Mouse (Mus musculus) cerebellum, postnatal 36 days (tissue): ENCODE results near the gene Cox10.

Experiments used
- DNase-seq, 2 experiments: peaks; one replicate each; pipeline ENCODE4 v3.0.0; 2021 to 2022; ENCODE audit warnings: mixed read lengths in 2 of 2

Cox10 gene

DNA sequence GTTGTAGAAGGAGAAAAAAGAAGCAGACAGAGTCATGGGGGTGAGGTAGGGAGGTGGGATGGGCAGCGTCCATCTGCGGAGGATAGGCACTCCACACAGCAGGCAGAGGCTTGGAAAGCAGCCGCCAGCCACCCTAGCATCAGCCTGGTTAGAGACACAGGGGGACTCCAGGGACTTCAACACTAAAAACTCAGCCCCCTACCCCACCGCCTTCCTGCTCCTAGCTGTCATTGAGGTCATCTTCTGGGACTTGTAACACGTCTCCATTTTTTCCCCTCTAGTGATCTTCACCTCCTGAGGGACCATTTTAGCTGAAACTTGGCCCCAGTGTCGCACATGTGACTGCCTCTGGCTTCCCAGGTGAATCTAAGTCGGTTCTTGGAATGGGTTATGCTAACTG is 88.5 kb downstream of the Cox10 start:
- no peak for DNase-seq

DNA sequence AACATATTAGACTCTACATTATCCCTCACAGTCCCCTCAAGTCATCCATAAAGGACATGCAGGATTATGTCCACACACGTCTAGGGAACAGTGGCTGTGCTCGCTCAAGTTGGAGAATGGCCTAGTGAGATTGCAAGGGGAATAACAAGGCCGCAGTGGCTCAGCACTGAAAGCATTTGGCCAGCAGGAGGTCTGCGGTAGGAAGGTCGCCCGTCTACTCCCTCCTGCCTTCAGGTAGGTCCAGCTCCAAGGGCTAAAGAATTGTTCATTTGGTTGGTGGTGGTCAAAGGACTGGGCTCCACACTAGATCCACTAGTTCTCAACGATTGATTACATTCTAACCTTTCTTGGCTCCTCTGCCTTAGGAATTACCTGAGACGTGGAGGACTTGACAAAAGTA is 89.0 kb downstream of the Cox10 start:
- no peak for DNase-seq

DNA sequence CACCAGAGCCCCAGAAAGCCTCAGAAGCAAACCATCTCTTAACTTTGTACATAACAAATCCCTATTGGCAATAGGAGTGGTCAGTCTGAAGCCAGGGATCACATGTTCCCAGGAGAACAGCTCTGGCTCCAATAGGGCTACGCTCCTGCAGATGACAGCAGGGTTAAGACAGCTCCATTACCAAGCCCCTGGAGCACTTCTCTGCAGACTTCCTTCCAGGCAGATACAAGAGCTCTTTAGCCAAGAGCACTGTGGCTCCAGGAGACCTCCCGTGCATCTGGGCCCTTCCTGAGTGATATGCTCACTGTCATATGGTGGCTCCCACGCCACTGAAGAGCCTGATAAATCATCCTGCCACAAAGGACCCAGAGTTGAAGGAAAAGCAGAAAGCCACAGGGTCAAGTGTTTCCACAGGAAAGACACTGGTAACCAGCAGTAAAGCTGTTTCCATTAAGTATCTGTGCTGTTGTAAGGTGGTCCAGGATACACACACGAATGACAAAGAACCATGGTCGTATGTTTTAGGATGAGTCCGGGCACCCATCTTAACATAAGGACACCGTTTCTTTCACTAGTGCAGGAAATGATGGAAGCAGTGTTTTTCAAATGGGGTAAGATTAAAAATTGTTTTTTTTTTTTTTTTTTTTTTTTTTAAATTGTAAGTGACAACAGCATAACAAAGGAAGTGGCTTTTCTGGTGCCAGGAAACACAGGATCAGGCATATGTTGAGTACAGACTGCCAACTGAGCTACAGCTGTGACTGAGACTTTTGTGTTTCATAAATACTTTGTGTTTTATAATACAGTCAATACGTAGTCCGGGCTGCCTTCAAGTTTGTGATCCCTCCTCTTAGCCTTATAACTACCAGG is 90.0 kb downstream of the Cox10 start:
- DNase-seq, result no peak

DNA sequence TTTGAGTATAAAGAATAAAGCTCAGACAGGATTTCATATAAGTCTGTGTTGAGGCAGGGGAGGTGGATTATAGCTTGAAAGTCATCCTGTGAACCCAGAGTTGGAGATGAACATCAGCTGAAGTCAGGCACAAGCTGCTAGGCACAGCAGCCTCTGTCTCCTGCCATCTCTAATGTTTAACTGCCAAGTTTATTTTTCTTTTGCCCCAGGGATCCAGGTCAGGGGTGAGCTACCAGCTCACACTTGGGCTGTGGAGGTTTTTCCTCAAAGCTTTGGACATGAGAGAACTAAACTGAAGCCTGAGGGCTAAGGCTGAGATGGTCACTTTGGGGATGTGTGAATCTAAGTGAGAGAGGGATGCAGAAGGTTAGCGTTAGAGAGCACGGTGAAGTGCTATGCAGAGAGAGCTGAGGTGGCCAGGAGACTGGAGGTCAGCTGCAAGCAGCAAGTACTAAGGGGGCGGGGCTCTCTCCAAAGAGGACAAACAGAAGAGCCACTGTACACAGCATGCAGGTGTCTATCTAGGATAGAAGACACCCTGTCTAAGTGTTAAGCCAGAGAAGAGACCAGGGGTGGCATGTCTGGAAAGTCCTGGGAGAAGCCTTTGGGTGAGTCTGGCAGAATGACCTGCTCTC is 91.1 kb downstream of the Cox10 start:
- DNase-seq, result no peak

DNA sequence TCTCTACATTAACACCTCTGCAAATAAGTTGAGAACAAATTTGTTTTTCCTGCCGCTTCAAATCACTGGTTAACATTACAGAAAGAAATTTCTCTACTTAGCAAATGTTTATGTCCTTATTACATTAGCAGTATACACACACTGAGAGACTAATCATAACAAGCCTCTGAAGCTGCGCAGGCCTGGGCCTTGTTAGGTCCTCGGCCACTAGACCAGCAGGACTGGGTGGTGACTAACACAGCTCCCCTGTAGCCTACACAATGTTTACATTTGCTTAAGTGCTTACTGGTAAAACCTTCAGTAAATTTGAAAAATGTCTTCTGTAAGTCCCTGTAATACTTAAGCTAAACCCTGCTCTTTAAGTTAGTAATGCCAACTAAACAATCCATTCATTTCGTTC is 92.6 kb downstream of the Cox10 start:
- DNase-seq, result no peak

DNA sequence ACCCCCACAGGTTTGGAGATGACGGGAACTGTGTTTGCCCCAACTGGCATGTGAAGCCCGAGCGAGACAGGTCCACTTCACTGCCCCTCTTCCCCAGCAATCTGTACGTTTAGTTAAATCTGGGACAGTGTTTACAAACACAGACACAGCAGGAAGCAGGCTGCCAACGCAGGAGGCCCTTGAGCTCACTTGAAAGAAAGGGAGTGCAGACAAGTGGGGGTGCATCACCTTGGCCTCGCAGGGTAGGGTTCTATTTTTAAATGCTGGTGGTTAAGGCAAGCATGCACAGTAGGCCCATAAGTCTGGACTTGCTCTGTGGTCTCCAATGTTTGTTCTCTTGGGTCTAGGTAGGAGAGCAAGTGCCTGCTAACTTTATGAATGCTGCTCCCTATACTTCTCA is 93.8 kb downstream of the Cox10 start:
- DNase-seq, result no peak

DNA sequence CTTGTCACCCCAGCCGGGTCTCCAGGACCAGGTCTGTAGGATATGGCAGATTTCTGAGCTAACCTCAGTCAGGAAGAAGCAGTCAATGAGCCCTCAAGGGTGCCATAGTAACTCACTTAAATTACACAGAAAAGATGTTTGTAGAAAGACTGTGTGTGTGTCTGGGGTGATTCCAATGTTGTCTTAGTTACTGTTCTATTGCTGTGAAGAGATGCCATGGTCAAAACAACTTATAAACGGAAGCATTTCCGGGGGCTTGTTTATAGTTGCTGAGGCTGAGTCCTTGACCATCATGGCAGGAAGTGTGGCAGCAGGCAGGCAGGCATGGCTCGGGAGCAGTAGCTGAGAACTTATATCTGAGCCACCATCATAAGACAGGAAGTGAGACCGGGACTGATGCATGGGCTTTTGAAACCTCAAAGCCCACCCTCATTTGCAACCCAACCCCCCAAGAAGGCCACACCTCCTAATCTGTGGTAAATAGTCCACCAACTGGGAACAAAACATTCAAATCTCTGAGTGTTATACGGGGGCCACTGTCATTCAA is 94.6 kb downstream of the Cox10 start:
- no peak for DNase-seq

DNA sequence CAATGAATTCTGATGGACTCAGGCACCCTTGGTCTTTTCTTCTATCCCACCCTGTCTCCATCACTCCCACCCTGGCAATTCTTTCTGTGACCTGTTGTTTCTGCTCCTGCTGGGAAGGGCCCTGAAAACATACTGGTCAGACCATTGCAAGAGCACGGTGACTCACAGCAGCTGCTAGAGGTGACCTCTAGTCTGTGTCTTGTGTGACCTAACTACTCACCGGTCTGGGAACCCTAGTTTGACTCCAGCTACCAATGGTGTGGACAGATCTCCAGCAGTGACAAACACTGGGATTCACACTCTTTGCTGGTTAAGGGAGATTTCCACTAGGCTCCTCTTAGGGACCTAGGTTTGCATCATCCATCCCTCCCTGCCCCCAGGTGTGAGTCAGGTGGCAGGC is 101.5 kb downstream of the Cox10 start:
- DNase-seq, result no peak

DNA sequence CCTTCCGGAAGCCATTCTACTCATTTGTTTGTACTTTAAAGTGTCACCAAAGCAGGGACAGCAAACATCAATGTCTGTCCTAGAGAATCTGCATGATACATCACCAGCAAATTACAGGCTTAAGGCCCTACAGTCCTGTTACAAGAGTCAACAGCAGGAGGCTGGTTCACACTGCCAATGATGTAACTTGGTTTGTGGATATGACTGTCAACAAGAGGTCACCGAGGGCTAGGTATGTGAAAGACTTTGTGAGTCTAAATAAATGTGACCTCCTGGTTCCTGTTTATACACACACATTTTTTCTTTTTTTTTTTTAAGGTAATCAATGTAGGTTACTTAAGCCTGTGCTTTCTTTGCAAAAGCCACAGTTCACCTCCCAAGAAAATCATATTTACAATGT is 102.5 kb downstream of the Cox10 start:
- DNase-seq, result no peak

DNA sequence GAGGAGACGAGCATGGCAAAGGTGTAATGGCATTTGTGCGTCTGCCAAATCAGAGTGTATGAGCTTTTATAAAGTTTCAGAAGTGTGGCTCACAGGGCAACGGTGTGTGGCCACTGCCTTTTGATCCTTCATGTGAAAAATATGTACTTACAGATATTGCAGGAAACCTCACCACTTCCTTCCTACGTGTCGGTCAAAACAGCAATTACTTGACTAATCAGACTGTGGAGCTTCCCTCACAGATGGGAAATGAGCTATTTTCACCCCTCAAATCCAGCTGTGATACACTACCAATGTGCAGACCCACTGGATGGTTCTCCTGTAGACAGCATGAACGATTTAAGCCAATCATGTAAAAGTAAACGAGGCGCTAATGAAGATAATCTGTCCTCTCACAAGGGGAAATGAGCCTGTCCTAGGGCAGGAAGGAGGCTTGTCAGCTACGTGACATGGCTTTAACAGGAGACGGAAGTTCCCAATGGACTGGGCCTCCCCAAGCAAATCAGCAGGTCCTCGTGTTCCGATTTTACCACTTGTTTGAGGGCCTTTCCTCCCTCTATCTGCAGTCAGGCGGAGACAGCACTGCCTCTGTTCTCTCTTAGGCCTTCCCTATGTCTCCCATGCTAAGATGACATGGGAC is 103.9 kb downstream of the Cox10 start:
- no peak for DNase-seq

DNA sequence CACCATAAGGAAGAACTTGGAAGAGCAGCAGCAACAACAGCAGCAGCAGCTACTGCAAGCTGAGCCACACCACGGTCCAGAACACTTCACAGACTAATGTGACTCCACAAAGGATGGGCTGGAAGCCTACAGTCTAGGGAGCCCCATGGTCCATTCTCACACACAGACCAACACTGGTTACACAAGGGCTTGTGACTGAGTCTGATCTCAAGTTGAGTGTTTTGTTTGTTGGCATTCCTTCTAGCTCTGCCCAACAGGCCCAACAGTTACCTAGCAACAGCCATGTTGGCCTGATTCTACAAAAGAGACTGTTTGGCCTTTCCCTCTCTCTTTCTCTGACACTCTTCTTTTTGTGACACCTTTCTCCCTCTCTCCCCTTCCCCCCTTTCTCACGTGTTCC is 105.3 kb downstream of the Cox10 start:
- no peak for DNase-seq

DNA sequence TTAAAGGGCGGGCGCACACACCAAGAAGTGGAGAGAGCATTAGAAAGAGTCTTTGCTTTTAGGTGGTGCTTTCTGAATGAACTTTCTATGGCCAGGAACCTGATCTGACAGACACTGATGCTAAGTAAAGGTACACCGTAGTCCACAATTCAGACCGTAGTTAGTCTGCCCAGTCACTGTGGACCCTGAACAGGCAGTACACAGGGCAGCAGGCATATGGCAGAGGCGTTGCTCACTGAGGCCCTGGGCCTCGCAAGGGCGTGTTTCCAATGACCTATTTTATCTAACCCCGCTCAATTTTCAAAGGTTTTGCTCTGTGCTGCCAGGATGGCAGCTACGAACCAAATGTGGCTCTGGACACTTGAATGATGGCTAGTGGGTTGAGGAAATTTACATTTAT is 107.8 kb downstream of the Cox10 start:
- DNase-seq, result no peak

DNA sequence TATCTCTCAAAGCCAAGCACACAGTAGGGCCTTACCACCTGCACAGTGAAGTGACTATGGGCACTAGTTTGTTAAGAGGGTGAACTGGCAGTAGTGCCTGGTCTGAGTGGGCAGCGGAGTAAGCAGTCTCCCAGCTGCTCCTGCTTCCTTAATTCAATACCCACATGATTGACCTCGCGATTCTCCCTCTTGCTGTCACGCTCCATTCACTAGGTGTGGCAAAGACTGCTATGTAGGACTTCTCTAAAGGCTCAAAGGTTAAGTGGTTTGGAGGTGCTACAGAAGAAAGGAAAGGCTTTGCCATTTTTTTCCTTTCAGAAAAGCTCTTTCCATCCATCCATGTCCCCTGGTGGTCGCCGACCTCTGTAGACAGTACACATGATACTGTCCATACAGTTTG is 108.5 kb downstream of the Cox10 start:
- no peak for DNase-seq

DNA sequence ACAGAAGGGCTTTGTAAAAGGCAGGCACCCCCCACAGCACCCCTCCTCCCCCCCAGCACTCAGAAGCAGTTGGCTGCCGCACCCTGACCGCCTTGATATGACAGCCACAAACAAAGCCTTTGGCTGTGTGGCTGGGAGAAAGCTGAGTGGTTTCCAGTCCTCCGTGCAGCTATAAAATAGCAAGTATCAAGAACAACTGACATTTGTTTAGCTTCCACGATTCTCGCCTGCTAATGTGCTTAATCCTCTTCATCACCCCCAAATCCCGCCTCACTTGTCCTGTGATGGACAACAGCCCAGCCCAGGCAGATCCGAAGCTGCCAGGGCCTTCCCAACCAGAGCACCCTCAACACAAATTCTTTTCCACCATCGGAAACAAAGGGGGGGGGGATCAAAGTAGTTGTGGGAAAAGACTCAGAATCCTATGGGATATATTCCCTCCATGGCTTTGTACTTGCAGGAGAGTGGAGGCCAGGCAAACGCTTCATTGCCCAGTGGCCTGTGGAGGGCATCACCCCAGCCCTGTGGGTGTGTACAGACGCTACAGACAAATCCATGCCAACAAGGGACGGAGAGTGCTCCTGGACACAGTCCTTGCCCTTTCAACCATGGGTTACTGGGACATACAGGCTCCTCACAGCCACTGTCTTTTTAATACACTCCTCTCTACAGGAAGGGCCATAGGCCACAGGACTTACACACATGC is 109.9 kb downstream of the Cox10 start:
- no peak for DNase-seq

DNA sequence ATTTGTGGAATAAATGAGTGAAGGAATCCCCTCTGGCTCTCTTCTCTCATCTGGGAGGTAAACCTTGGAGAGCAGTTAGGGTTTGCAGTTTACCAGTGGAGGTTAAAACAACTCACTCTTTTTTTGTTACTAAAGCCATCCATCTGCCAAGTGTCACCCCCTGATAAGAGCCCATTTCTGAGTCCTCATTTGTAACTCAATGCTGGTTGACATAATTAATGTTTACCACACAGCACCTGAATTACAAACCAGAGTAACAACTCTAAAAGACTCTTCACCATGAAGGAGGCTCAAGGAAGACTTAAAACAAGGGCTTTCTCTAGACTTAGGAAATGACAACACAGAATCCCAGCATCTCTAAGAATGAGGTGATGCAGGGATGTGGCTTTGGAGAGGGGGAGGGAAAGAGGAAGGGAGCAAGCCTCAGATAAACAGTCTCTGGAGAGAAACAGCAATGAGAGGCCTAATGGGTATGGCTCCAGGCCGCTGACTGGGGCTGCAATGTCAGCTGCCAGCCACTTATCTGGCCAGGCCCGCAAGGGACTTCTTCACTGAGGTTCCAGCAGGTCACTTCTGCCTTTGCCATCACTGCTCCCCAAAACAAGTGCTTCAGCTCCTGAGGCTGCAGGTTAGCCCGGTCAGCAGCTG is 110.8 kb downstream of the Cox10 start:
- DNase-seq, result no peak

DNA sequence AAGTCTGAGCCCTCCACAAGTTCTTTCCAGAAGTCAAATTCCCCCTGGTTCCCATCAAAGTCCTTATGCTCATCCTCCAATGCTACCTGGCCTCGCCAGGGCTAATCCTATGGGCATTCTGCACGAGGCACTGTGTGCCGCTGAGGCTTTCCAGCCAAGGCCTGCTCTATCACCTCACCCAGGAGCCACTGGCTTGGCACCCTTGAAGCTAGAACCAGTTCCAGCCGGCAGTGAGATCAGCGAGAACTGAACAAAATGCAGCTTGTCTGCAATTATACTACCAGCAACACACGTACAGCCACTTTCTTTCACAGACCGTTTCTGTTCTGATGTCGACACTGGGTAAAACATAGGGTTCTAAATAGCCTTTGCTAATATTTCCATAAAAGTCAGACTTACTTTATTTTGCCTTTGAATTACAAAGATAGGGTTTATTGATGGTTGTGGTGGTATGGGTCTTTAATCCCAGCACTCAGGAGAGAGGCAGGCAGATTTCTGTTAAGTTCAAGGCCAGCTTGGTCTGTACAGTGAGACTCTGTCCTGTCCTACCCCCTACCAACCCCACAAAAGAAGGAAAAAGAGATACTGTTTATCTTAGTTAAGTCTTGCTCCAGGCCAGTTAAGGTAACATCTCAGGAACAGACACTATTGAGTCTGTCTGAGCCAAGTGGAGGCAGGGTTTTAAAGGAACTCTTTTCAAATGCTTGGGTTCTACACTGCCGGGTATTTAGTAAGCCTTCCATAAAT is 111.5 kb downstream of the Cox10 start:
- no peak for DNase-seq

DNA sequence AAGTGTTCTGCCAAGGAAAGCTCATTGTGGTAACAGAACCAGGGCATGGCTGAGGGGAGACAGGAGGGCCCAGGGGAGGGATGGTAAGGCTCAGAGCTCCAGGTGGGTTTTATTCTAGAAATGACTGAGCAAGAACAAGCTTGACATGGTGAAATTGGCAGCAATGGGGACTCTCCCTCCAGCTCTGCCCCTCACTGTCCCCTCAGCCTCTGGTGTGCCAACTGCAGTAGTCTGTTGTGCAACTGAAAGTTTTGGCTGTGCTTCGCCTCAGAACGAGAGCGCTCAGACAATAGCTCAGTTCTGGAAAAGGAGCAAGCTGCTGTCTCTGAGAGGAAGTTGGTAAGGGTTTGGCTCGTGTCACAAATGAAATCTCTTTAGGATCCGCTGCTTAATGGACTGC is 113.8 kb downstream of the Cox10 start:
- DNase-seq, result no peak

DNA sequence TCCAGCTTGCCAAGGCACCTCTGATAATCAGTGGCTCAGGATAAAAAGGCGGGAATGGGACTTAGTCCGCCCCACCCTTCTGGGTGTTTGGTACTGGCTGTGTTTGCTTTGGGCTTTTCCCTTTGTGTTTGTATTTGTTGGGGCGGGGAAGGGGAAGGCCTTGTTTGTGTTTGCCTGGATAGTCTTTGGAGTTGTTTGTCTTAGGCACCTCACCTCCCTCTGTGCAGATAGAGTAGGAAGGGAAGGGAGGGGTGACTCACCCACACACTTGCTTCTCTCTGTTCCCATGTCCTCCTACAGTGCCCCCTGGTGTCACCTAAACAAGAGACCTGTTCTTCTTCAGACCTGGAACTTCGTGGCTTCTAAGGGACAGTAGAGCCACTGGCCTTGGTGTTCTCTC is 122.1 kb downstream of the Cox10 start:
- DNase-seq, result no peak

DNA sequence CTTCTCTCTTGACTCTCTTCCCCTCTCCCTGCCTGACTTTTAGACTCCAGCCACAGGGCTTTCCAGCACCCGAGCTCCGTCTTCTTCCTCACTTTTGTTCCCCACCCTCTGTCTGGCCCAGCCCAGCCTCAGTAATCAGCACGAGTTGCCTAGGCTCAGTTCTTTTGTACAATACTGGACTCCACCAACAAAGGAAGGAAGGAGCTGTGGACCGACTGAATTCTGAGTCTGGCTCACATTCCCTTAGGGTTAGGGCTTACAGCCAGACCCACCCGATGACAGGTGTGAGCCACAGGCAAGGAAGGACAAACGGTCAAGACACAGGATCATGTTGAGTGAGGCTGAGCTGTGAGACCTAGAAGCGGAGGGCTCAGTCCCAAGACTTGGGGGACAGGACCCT is 122.5 kb downstream of the Cox10 start:
- no peak for DNase-seq

DNA sequence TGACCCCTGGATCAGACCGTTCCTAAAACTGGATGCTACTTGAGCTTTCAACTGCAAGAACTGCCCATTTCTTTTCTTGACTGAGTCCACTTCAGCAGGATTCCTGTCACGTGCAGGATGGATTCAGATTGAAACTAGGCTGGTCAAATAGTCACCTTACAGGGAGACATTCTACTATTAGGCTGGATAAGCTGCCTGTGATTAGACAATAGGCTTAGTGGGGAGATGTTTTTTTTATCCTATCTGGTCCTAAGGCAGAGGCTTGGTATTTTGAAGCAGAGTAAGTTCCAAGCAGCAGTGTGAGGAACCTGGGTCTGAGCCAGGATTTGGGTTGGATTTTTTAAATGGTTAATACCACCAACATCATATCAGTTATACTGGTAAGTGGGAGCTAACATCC is 125.4 kb downstream of the Cox10 start:
- DNase-seq, result no peak

DNA sequence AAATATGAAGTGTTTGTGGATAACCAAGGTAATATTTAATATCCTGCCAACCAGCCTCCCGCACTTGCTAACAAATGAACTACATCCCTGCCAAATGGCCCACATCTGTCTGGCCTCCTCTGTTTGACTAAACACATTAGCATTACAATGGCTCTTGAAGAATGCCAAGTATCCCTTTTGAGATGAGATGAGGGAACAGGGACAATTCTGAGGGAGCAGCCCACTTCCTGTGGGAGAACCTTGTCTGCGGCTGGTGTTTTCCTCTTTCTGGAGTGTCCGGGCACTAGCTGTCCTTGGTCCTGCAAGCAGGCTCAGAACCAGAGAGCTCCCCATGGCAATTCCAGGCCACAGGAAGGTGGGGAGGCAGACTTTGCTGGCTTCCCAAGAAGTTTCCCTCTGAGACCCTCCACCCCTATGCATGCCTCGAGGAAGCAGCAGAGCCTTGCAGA is 126.5 kb downstream of the Cox10 start:
- DNase-seq, result no peak
